In genomic region chr11:94326961-94327411, GRCm38 (mm10) we compare ENCODE assay signal across 8 mouse cellular contexts. TPM values are rescaled to one million over a fixed set of nuclear protein-coding genes. Genes with fewer than 3 reads are reported as not detected.
DNase-seq lines count a peak whose midpoint lies in the region; ATAC-seq and TF ChIP-seq lines count a peak whose summit lies in the region.

No protein-coding gene starts in this region.

- H3K36me3 ChIP-seq in testis, adult 2 months (ENCODE audit: control insufficient read depth, insufficient read depth, low read length), result no peaks in the 10 kb centered on the region
- H3K36me3 ChIP-seq in embryonic facial prominence, embryonic 15.5 days, result no peaks in the 10 kb centered on the region
- no peaks in the 10 kb centered on the region for H3K36me3 ChIP-seq in hindbrain, embryonic 15.5 days
- H3K36me3 ChIP-seq in liver, postnatal 0 days (replicated peaks; ENCODE audit: insufficient read depth, low read length), result no peaks in the 10 kb centered on the region; the same call in 1 of the 2 replicates

- H3K27ac ChIP-seq in testis, adult 2 months (ENCODE audit: control insufficient read depth, insufficient read depth, low read depth, low read length), result peak overlapping the region; percentile 87
- H3K27ac ChIP-seq in embryonic facial prominence, embryonic 15.5 days (replicated peaks), result peak overlapping the region; percentile 98
- peak overlapping the region; percentile 99 for H3K27ac ChIP-seq in hindbrain, embryonic 15.5 days (replicated peaks)
- peak overlapping the region; percentile 98 for H3K27ac ChIP-seq in liver, postnatal 0 days (ENCODE audit: low read depth)

- TF ChIP-seq CTCF in testis, adult 2 months (IDR thresholded peaks at IDR 0.05; ENCODE audit: control insufficient read depth, insufficient read depth, insufficient replicate concordance, low read depth, low read length), result no peak
- no peak for TF ChIP-seq CTCF in liver, postnatal 0 days (IDR thresholded peaks at IDR 0.05; ENCODE audit: low read depth)

- H3K4me3 ChIP-seq in testis, adult 2 months (ENCODE audit: control insufficient read depth, low read depth, low read length), result no peak overlapping the region
- H3K4me3 ChIP-seq in embryonic facial prominence, embryonic 15.5 days (replicated peaks), result peak overlapping the region; percentile 71
- H3K4me3 ChIP-seq in hindbrain, embryonic 15.5 days, result peak overlapping the region; percentile 76
- peak overlapping the region; percentile 75 for H3K4me3 ChIP-seq in liver, postnatal 0 days (ENCODE audit: low read depth, low read length)

- H3K4me2 ChIP-seq in embryonic facial prominence, embryonic 15.5 days (replicated peaks), result peak overlapping the region; percentile 73
- peak overlapping the region; percentile 85 for H3K4me2 ChIP-seq in hindbrain, embryonic 15.5 days
- H3K4me2 ChIP-seq in liver, postnatal 0 days (ENCODE audit: low read depth, low read length), result peak overlapping the region; percentile 89

- H3K9me3 ChIP-seq in embryonic facial prominence, embryonic 15.5 days (replicated peaks), result no peaks in the 10 kb centered on the region
- no peaks in the 10 kb centered on the region for H3K9me3 ChIP-seq in hindbrain, embryonic 15.5 days
- no peaks in the 10 kb centered on the region for H3K9me3 ChIP-seq in liver, postnatal 0 days (ENCODE audit: low read length)

- DNase-seq in testis, postnatal 14 days (ENCODE audit: low spot score), result no peak
- DNase-seq in liver, postnatal 0 days, result no peak
- DNase-seq in adrenal gland, postnatal 4 days (ENCODE audit: low spot score in 2 of 2), result no peak
- DNase-seq in natural killer cell, adult 2 months (ENCODE audit: low spot score in 2 of 2), result no peak

- TF ChIP-seq POLR2A in testis, adult 2 months (IDR thresholded peaks at IDR 0.05; ENCODE audit: control insufficient read depth, low read depth, low read length), result no peak

- WGBS in embryonic facial prominence, embryonic 15.5 days, result 5% methylated on average over 10 of the region's 10 CpGs
- WGBS in hindbrain, embryonic 15.5 days, result under 1% methylated on average over 10 of the region's 10 CpGs
- 20% methylated on average over 10 of the region's 10 CpGs for WGBS in liver, postnatal 0 days (ENCODE audit: insufficient replicate concordance)

- H3K9ac ChIP-seq in embryonic facial prominence, embryonic 15.5 days, result no peak overlapping the region
- peak overlapping the region; percentile 92 for H3K9ac ChIP-seq in hindbrain, embryonic 15.5 days
- H3K9ac ChIP-seq in liver, postnatal 0 days (replicated peaks), result peak overlapping the region; percentile 23; the same call in 1 of the 2 replicates

- TF ChIP-seq EP300 in liver, postnatal 0 days (IDR thresholded peaks at IDR 0.05; ENCODE audit: low read depth), result no peak

- peaks cover 5% of the 10 kb centered on the region for H3K4me1 ChIP-seq in testis, adult 2 months (ENCODE audit: control insufficient read depth, insufficient read depth, low read length)
- peaks cover 33% of the 10 kb centered on the region for H3K4me1 ChIP-seq in embryonic facial prominence, embryonic 15.5 days
- H3K4me1 ChIP-seq in hindbrain, embryonic 15.5 days (replicated peaks), result peaks cover 43% of the 10 kb centered on the region
- H3K4me1 ChIP-seq in liver, postnatal 0 days (ENCODE audit: insufficient read depth), result peaks cover 34% of the 10 kb centered on the region

- ATAC-seq in embryonic facial prominence, embryonic 15.5 days (ENCODE audit: insufficient number of reproducible peaks, low FRiP score, low TSS enrichment, low read depth), result peak; percentile 51; the same call in 1 of the 2 replicates
- ATAC-seq in hindbrain, embryonic 15.5 days (ENCODE audit: low FRiP score, low read depth), result peak; percentile 73
- ATAC-seq in liver, postnatal 0 days, result no peak
- no peak for ATAC-seq in CD4-positive, CD25-positive, alpha-beta regulatory T cell, adult 4 months

- H3K27me3 ChIP-seq in testis, adult 2 months (ENCODE audit: control insufficient read depth, insufficient read depth, low read length), result no peaks in the 10 kb centered on the region
- no peaks in the 10 kb centered on the region for H3K27me3 ChIP-seq in embryonic facial prominence, embryonic 15.5 days
- no peaks in the 10 kb centered on the region for H3K27me3 ChIP-seq in hindbrain, embryonic 15.5 days
- H3K27me3 ChIP-seq in liver, postnatal 0 days (ENCODE audit: insufficient read depth, low read length), result no peaks in the 10 kb centered on the region

RNA-seq across cellular contexts. Expression of gene Ankrd40, which starts 0.8 kb away (rescaled TPM):
- 80.8 and 89.0 TPM in 2 replicates for polyA plus RNA-seq in testis, adult 2 months (2012; rRNA removed)
- 22.9 and 24.5 TPM in 2 replicates for polyA plus RNA-seq in embryonic facial prominence, embryonic 15.5 days (2015; fragmentation: Nextera tagmentation; extraction: Ambion mirVana)
- 18.3 and 21.5 TPM in 2 replicates for polyA plus RNA-seq in hindbrain, embryonic 15.5 days (2015; fragmentation: Nextera tagmentation; extraction: Ambion mirVana)
- 8.5 and 9.5 TPM in 2 replicates for polyA plus RNA-seq in liver, postnatal 0 days (2015; fragmentation: Nextera tagmentation; extraction: Ambion mirVana)
- total RNA-seq in adrenal gland, postnatal 4 days (2021), result 100 to 1,000 TPM; 108 to 114 TPM
- 10 to 100 TPM; 14.1 to 14.8 TPM for polyA plus RNA-seq in CD4-positive, CD25-positive, alpha-beta regulatory T cell, adult 4 months (2017; shearing (Covaris generic))

RNA-seq across cellular contexts. Expression of gene Luc7l3, which starts 5.2 kb away (rescaled TPM):
- 8.2 and 10.7 TPM in 2 replicates for polyA plus RNA-seq in testis, adult 2 months (2012; rRNA removed)
- polyA plus RNA-seq in embryonic facial prominence, embryonic 15.5 days (2015; fragmentation: Nextera tagmentation; extraction: Ambion mirVana), result 106 and 112 TPM in 2 replicates
- 126 and 127 TPM in 2 replicates for polyA plus RNA-seq in hindbrain, embryonic 15.5 days (2015; fragmentation: Nextera tagmentation; extraction: Ambion mirVana)
- polyA plus RNA-seq in liver, postnatal 0 days (2015; fragmentation: Nextera tagmentation; extraction: Ambion mirVana), result 35.8 and 36.5 TPM in 2 replicates
- 100 to 1,000 TPM in 1 of 2 experiments, 10 to 100 TPM in 1; 92.6 to 110 TPM for total RNA-seq in adrenal gland, postnatal 4 days (2021)
- polyA plus RNA-seq in CD4-positive, CD25-positive, alpha-beta regulatory T cell, adult 4 months (2017; shearing (Covaris generic)), result 100 to 1,000 TPM; 153 to 164 TPM

RNA-seq across cellular contexts. Expression of gene Gm21885, which starts 45.3 kb away (rescaled TPM):
- not detected in 2 replicates for polyA plus RNA-seq in testis, adult 2 months (2012; rRNA removed)
- polyA plus RNA-seq in embryonic facial prominence, embryonic 15.5 days (2015; fragmentation: Nextera tagmentation; extraction: Ambion mirVana), result 0.60 TPM in 1 of 2 replicates, not detected in the other
- 0.66 TPM in 1 of 2 replicates, not detected in the other for polyA plus RNA-seq in hindbrain, embryonic 15.5 days (2015; fragmentation: Nextera tagmentation; extraction: Ambion mirVana)
- polyA plus RNA-seq in liver, postnatal 0 days (2015; fragmentation: Nextera tagmentation; extraction: Ambion mirVana), result 0.42 and 0.43 TPM in 2 replicates
- total RNA-seq in adrenal gland, postnatal 4 days (2021), result not detected
- 1 to 10 TPM in 1 of 2 experiments, not detected in 1; 1.3 TPM for polyA plus RNA-seq in CD4-positive, CD25-positive, alpha-beta regulatory T cell, adult 4 months (2017; shearing (Covaris generic))

Comparison
In these comparisons a context has a peak if more than half of its experiments do, and no peak if none do; other contexts are left out.
1. ATAC-seq: peak in embryonic facial prominence, embryonic 15.5 days (single experiment) and hindbrain, embryonic 15.5 days (single experiment); none in liver, postnatal 0 days (single experiment) and CD4-positive, CD25-positive, alpha-beta regulatory T cell, adult 4 months (single experiment).
2. Peak in every context shown above with its lines, with median percentiles within 50 percentile points of each other: H3K27ac ChIP-seq and H3K4me2 ChIP-seq.